Mouse (Mus musculus) induced T-regulatory cell, adult 2 months (primary cell): ENCODE measurements at regions not wholly inside any gene's neighbourhood (a gene's known extent, or its start where the extent isn't known, plus 50 kb on each side); places are given as distances from the start of the nearest gene placed in this dataset.
A peak's percentile ranks its signal among the peaks of the same experiment; 100 is the strongest.
"Not testable (repeated sequence)": the region's sequence is repeated elsewhere in the genome, so short reads cannot be mapped to it uniquely, and the experiment has no call there.

Source experiments
- DNase-seq: peaks from one replicate; pipeline ENCODE4 v3.0.0-alpha.2; 2012; ENCODE audit warnings: low read depth

GRCm38 (mm10) chr12:20196386-20196785 lies 242.1 kb downstream of the Gm21863 start:
- not testable (repeated sequence) for DNase-seq

- not testable (repeated sequence) for DNase-seq
These were observed 242.6 kb downstream of the Gm21863 start for GRCm38 (mm10) chr12:20196905-20197304.

- DNase-seq: not testable (repeated sequence)
These were observed 269.6 kb downstream of the Gm21863 start for GRCm38 (mm10) chr12:20223921-20224320.

GRCm38 (mm10) chr12:20226831-20227230 lies 272.5 kb downstream of the Gm21863 start:
- DNase-seq: peak; percentile 2

- DNase-seq: peak; percentile 2
These were observed 273.3 kb downstream of the Gm21863 start for GRCm38 (mm10) chr12:20227427-20228160.

GRCm38 (mm10) chr12:20228321-20228999 lies 274.2 kb downstream of the Gm21863 start:
- peak; percentile 1 for DNase-seq

- peak; percentile 0 for DNase-seq
These were observed 275.1 kb downstream of the Gm21863 start for GRCm38 (mm10) chr12:20229441-20229840.

GRCm38 (mm10) chr12:20230141-20230892 lies 276.0 kb downstream of the Gm21863 start:
- DNase-seq: no peak

- peak; percentile 5 for DNase-seq
These were observed 276.6 kb downstream of the Gm21863 start for GRCm38 (mm10) chr12:20230893-20231235.

- DNase-seq: peak; percentile 7
These were observed 277.2 kb downstream of the Gm21863 start for GRCm38 (mm10) chr12:20231528-20231927.

GRCm38 (mm10) chr12:20231986-20232541 lies 277.8 kb downstream of the Gm21863 start:
- DNase-seq: peak; percentile 5

GRCm38 (mm10) chr12:20232746-20233453 lies 278.6 kb downstream of the Gm21863 start:
- DNase-seq: peak; percentile 8

- peak; percentile 7 for DNase-seq
These were observed 279.1 kb downstream of the Gm21863 start for GRCm38 (mm10) chr12:20233454-20233831.

GRCm38 (mm10) chr12:20233871-20234307 lies 279.6 kb downstream of the Gm21863 start:
- DNase-seq: peak; percentile 2
